Comparison of ENCODE assay signal across 7 mouse cellular contexts in the genomic region with DNA sequence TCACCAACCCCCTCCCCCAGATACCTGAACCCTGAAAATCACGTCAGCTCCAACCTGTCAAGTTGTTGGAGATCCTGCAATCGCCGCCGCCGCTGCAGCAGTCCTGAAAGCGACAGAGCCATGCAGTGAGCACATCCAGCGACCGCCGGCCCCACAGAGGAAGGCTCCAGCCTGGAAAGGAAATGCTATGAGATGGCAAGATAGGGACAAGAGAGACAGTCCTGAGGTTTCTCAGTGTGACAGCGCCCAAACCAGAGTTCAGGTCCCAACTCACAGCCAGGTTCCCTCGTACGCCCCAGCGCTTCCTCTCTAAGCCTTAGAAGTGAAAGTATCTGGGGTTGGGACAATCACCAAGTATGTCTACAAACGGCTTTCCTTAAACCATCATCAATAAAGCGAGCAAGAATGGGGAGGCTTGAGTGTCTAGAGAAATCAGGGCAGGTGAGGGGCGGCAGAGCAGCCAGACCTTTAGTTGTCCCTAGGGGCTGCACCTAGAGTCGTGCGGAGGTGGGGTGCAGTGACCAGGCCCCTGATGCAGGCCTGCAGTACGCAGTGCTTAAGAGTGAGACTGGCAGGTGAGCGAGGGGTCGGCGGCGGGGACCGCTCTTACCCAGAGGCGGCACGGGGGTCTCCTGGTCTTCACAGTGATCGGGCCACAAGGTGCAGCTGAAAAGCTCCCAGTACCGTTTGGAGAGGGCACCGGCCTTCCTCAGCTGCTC. TPM values are rescaled to one million over a fixed set of nuclear protein-coding genes. Genes with fewer than 3 reads are reported as not detected.
DNase-seq lines count a peak whose midpoint lies in the region; ATAC-seq and TF ChIP-seq lines count a peak whose summit lies in the region.

No protein-coding gene starts in this region.

- intact Hi-C loops in heart, adult 2 months (cut with DNase I) = loop anchor here (2.0 kb wide), 1 partner anchor 17 kb away; no protein-coding TSS in a partner anchor

- H3K9me3 ChIP-seq in ES-E14 (ENCODE audit: control insufficient read depth, insufficient read depth, low read depth, low read length) = no peaks in the 10 kb centered on the region
- H3K9me3 ChIP-seq in kidney, embryonic 14.5 days (ENCODE audit: control insufficient read depth, low read length) = no peaks in the 10 kb centered on the region

- no peaks in the 10 kb centered on the region for H3K27me3 ChIP-seq in heart, adult 2 months (ENCODE audit: control insufficient read depth, insufficient read depth, low read length)
- H3K27me3 ChIP-seq in kidney, embryonic 14.5 days (ENCODE audit: control insufficient read depth, insufficient read depth, low read length) = no peaks in the 10 kb centered on the region

- peak overlapping the region; percentile 66 for H3K9ac ChIP-seq in ES-E14 (ENCODE audit: insufficient read depth, low read depth, low read length, poor library complexity, severe bottlenecking)
- H3K9ac ChIP-seq in heart, adult 2 months (ENCODE audit: low read depth, low read length) = peak overlapping the region; percentile 77
- H3K9ac ChIP-seq in kidney, embryonic 14.5 days (ENCODE audit: low read depth, low read length) = peak overlapping the region; percentile 64

- ATAC-seq in kidney, embryonic 14.5 days (ENCODE audit: low FRiP score, low TSS enrichment) = peak; percentile 43; the same call in 1 of the 2 replicates

- no peak for TF ChIP-seq EP300 in heart, adult 2 months (IDR thresholded peaks at IDR 0.05; ENCODE audit: insufficient read depth, low read depth, low read length)

- no peaks in the 10 kb centered on the region for H3K79me2 ChIP-seq in heart, adult 2 months (replicated peaks; ENCODE audit: control insufficient read depth, insufficient read depth, low read length)

- peak overlapping the region; percentile 64 to 71 for H3K4me3 ChIP-seq in ES-E14 (ENCODE audit: insufficient read depth in 1 of 2, low read depth in 1 of 2, low read length in 2 of 2, poor library complexity in 1 of 2, severe bottlenecking in 1 of 2)
- peak overlapping the region; percentile 74 for H3K4me3 ChIP-seq in heart, adult 2 months
- H3K4me3 ChIP-seq in kidney, embryonic 14.5 days (ENCODE audit: low read length) = peak overlapping the region; percentile 60

- H3K27ac ChIP-seq in ES-E14 (ENCODE audit: insufficient read depth, low read depth, low read length, poor library complexity, severe bottlenecking) = no peak overlapping the region
- peak overlapping the region; percentile 88 for H3K27ac ChIP-seq in heart, adult 2 months
- no peak overlapping the region for H3K27ac ChIP-seq in kidney, embryonic 14.5 days (ENCODE audit: low read depth, low read length)

- DNase-seq in ES-E14 (ENCODE audit: low read depth, low spot score) = no peak
- DNase-seq in adrenal gland, postnatal 36 days = peak; percentile 47 to 58
- peak; percentile 60 to 65 for DNase-seq in heart, adult 2 months
- DNase-seq in lung, postnatal 25 days (ENCODE audit: low spot score) = peak; percentile 33
- peak; percentile 42 for DNase-seq in spleen, adult 12 weeks (ENCODE audit: low spot score)
- DNase-seq in frontal cortex, adult 2 months (ENCODE audit: extremely low spot score in 1 of 2, low spot score in 1 of 2) = no peak

- TF ChIP-seq CTCF in heart, adult 2 months (IDR thresholded peaks at IDR 0.05) = no peak

- in situ Hi-C loops in ES-E14 (cut with MboI; ENCODE audit: low sequenced_read_pairs in 2 of 2, unreplicated experiment in 2 of 2) = no loop called here

- H3K36me3 ChIP-seq in ES-E14 (ENCODE audit: control insufficient read depth, insufficient read depth, low read length, poor library complexity, severe bottlenecking) = 0 out of 2 replicates have a peak, but pooled peaks cover 4% of the 10 kb centered on the region
- no peaks in the 10 kb centered on the region for H3K36me3 ChIP-seq in heart, adult 2 months (ENCODE audit: control insufficient read depth, insufficient read depth, low read length)
- H3K36me3 ChIP-seq in kidney, embryonic 14.5 days (ENCODE audit: control insufficient read depth, insufficient read depth, low read length) = no peaks in the 10 kb centered on the region; the same call in 1 of the 2 replicates

- WGBS in heart, adult 2 months = under 1% methylated on average over 29 of the region's 29 CpGs
- 0% methylated on average over 29 of the region's 29 CpGs for WGBS in kidney, embryonic 14.5 days

- peak overlapping the region; percentile 98 for H3K4me2 ChIP-seq in kidney, embryonic 14.5 days (replicated peaks; ENCODE audit: low read depth, low read length)

- TF ChIP-seq POLR2A in heart, adult 2 months (IDR thresholded peaks at IDR 0.05; ENCODE audit: insufficient read depth, low read depth, low read length) = no peak

- H3K4me1 ChIP-seq in ES-E14 (ENCODE audit: control insufficient read depth in 2 of 2, insufficient read depth in 2 of 2, low read length in 2 of 2, poor library complexity in 1 of 2) = peaks cover 7 to 11% of the 10 kb centered on the region in 2 experiments
- peaks cover 4% of the 10 kb centered on the region for H3K4me1 ChIP-seq in heart, adult 2 months (ENCODE audit: control insufficient read depth, insufficient read depth, low read length)
- H3K4me1 ChIP-seq in kidney, embryonic 14.5 days (ENCODE audit: control insufficient read depth, insufficient read depth, low read length) = peaks cover 9% of the 10 kb centered on the region

TF ChIP-seq in ES-E14, 5 proteins besides CTCF, POLR2A, EP300 and RAD21:
- no peak for TF ChIP-seq MAFK (IDR thresholded peaks at IDR 0.05; ENCODE audit: insufficient read depth, low read depth, low read length)
- no peak for TF ChIP-seq HCFC1 (IDR thresholded peaks at IDR 0.05; ENCODE audit: borderline replicate concordance, insufficient read depth, low read length)
- TF ChIP-seq ZNF384 (IDR thresholded peaks at IDR 0.05; ENCODE audit: low read depth, low read length) = no peak
- TF ChIP-seq CHD2 (IDR thresholded peaks at IDR 0.05; ENCODE audit: low read depth, low read length) = no peak
- TF ChIP-seq ZC3H11A (IDR thresholded peaks at IDR 0.05; ENCODE audit: borderline replicate concordance, low read depth, low read length) = no peak

RNA-seq across cellular contexts. Expression of gene Tor3a, which starts 0.5 kb away (rescaled TPM):
- 17.2 and 38.2 TPM in 2 replicates for total RNA-seq in ES-E14 (2012; rRNA removed)
- 10 to 100 TPM; 17.9 to 20.5 TPM for total RNA-seq in adrenal gland, postnatal 36 days (2021)
- total RNA-seq in heart, adult 2 months (2021) = 10 to 100 TPM in 1 of 2 experiments, 1 to 10 TPM in 1; 8.3 to 11.6 TPM
- 8.9 and 11.8 TPM in 2 replicates for polyA plus RNA-seq in heart, adult 2 months (2012; rRNA removed)
- 15.5 and 21.1 TPM in 2 replicates for polyA plus RNA-seq in kidney, embryonic 14.5 days (2014; fragmentation: Nextera tagmentation; extraction: Ambion mirVana)
- 6.2 and 6.6 TPM in 2 replicates for polyA plus RNA-seq in frontal cortex, adult 2 months (2012; rRNA removed)

RNA-seq across cellular contexts. Expression of gene Fam20b, which starts 45.3 kb away (rescaled TPM):
- 20.1 and 22.2 TPM in 2 replicates for total RNA-seq in ES-E14 (2012; rRNA removed)
- 10 to 100 TPM; 47.9 to 58.3 TPM for total RNA-seq in adrenal gland, postnatal 36 days (2021)
- total RNA-seq in heart, adult 2 months (2021) = 10 to 100 TPM; 53.5 to 62.8 TPM
- 24.6 and 47.2 TPM in 2 replicates for polyA plus RNA-seq in heart, adult 2 months (2012; rRNA removed)
- 24.3 and 37.3 TPM in 2 replicates for polyA plus RNA-seq in kidney, embryonic 14.5 days (2014; fragmentation: Nextera tagmentation; extraction: Ambion mirVana)
- 43.9 and 44.5 TPM in 2 replicates for polyA plus RNA-seq in frontal cortex, adult 2 months (2012; rRNA removed)

Comparison
In these comparisons a context has a peak if more than half of its experiments do, and no peak if none do; other contexts are left out.
1. DNase-seq: peak in adrenal gland, postnatal 36 days (2 of 2), heart, adult 2 months (2 of 2), lung, postnatal 25 days (single experiment) and spleen, adult 12 weeks (single experiment); none in ES-E14 (single experiment) and frontal cortex, adult 2 months (0 of 2).
2. Peak in every context shown above with its lines, with median percentiles within 50 percentile points of each other: H3K4me3 ChIP-seq and H3K9ac ChIP-seq.